Mouse (Mus musculus): ENCODE results near the gene Gm13277. TPM values are rescaled to one million over a fixed set of nuclear protein-coding genes. Genes with fewer than 3 reads are reported as not detected.

Gene Gm13277
- polyA plus RNA-seq, 1 experiment from 2014 or later = not detected

Other genes starting within 250 kb of the Gm13277 start
- not detected in 2 replicates for gene Ifna15, start 230.4 kb upstream of the Gm13277 start, polyA plus RNA-seq (2015; fragmentation: Nextera tagmentation; extraction: Ambion mirVana)
- not detected in 2 replicates for gene Ifna14, start 216.8 kb upstream of the Gm13277 start, polyA plus RNA-seq (2015; fragmentation: Nextera tagmentation; extraction: Ambion mirVana)
- not detected in 2 replicates for gene Ifna9, start 196.2 kb upstream of the Gm13277 start, polyA plus RNA-seq (2015; fragmentation: Nextera tagmentation; extraction: Ambion mirVana)
- not detected in 2 replicates for gene Ifna12, start 185.3 kb upstream of the Gm13277 start, polyA plus RNA-seq (2015; fragmentation: Nextera tagmentation; extraction: Ambion mirVana)
- gene C87499, start 154.2 kb upstream of the Gm13277 start, polyA plus RNA-seq (2015; fragmentation: Nextera tagmentation; extraction: Ambion mirVana) = not detected in 2 replicates
- gene Ifna13, start 144.2 kb upstream of the Gm13277 start, polyA plus RNA-seq (2015; fragmentation: Nextera tagmentation; extraction: Ambion mirVana) = not detected in 2 replicates
- gene Ifna16, start 111.7 kb upstream of the Gm13277 start, polyA plus RNA-seq (2015; fragmentation: Nextera tagmentation; extraction: Ambion mirVana) = not detected in 2 replicates
- gene Ifna2, start 104.7 kb upstream of the Gm13277 start, polyA plus RNA-seq (2015; fragmentation: Nextera tagmentation; extraction: Ambion mirVana) = not detected in 2 replicates
- not detected in 2 replicates for gene Ifnab, start 97.3 kb upstream of the Gm13277 start, polyA plus RNA-seq (2015; fragmentation: Nextera tagmentation; extraction: Ambion mirVana)
- 0.43 and 0.80 TPM in 2 replicates for gene Gm26566, start 66.8 kb upstream of the Gm13277 start, polyA plus RNA-seq (2015; fragmentation: Nextera tagmentation; extraction: Ambion mirVana)
- gene Klhl9, start 66.2 kb upstream of the Gm13277 start, polyA plus RNA-seq (2015; fragmentation: Nextera tagmentation; extraction: Ambion mirVana) = 46.9 and 55.5 TPM in 2 replicates
- not detected in 2 replicates for gene Gm13271, start 33.8 kb upstream of the Gm13277 start, polyA plus RNA-seq (2015; fragmentation: Nextera tagmentation; extraction: Ambion mirVana)
- gene Gm13283, start 28.5 kb upstream of the Gm13277 start, polyA plus RNA-seq (2015; fragmentation: Nextera tagmentation; extraction: Ambion mirVana) = 0.28 TPM in 1 of 2 replicates, not detected in the other
- 0.35 TPM in 1 of 2 replicates, not detected in the other for gene Gm13290, start 14.8 kb upstream of the Gm13277 start, polyA plus RNA-seq (2015; fragmentation: Nextera tagmentation; extraction: Ambion mirVana)
- gene Gm13289, start 11.7 kb upstream of the Gm13277 start, polyA plus RNA-seq (2015; fragmentation: Nextera tagmentation; extraction: Ambion mirVana) = not detected in 2 replicates
- not detected in 2 replicates for gene Gm13272, start 8.8 kb upstream of the Gm13277 start, polyA plus RNA-seq (2015; fragmentation: Nextera tagmentation; extraction: Ambion mirVana)
- gene Ifnz, start 6.5 kb upstream of the Gm13277 start, polyA plus RNA-seq (2015; fragmentation: Nextera tagmentation; extraction: Ambion mirVana) = not detected in 2 replicates
- not detected in 2 replicates for gene Gm13276, start 2.9 kb upstream of the Gm13277 start, polyA plus RNA-seq (2015; fragmentation: Nextera tagmentation; extraction: Ambion mirVana)
- gene Gm13278, start 2.9 kb downstream of the Gm13277 start, polyA plus RNA-seq (2015; fragmentation: Nextera tagmentation; extraction: Ambion mirVana) = not detected in 2 replicates
- not detected in 2 replicates for gene Gm13275, start 5.9 kb downstream of the Gm13277 start, polyA plus RNA-seq (2015; fragmentation: Nextera tagmentation; extraction: Ambion mirVana)
- not detected in 2 replicates for gene Gm13279, start 8.8 kb downstream of the Gm13277 start, polyA plus RNA-seq (2015; fragmentation: Nextera tagmentation; extraction: Ambion mirVana)
- 0.70 and 1.2 TPM in 2 replicates for gene Gm13285, start 11.0 kb downstream of the Gm13277 start, polyA plus RNA-seq (2015; fragmentation: Nextera tagmentation; extraction: Ambion mirVana)
- gene Gm13287, start 14.6 kb downstream of the Gm13277 start, polyA plus RNA-seq (2015; fragmentation: Nextera tagmentation; extraction: Ambion mirVana) = not detected in 2 replicates
- not detected in 2 replicates for gene Gm13288, start 16.9 kb downstream of the Gm13277 start, polyA plus RNA-seq (2015; fragmentation: Nextera tagmentation; extraction: Ambion mirVana)
- not detected in 2 replicates for gene Ifna7, start 27.6 kb downstream of the Gm13277 start, polyA plus RNA-seq (2015; fragmentation: Nextera tagmentation; extraction: Ambion mirVana)
- gene Ifna11, start 31.3 kb downstream of the Gm13277 start, polyA plus RNA-seq (2015; fragmentation: Nextera tagmentation; extraction: Ambion mirVana) = not detected in 2 replicates
- not detected in 2 replicates for gene Ifna6, start 38.8 kb downstream of the Gm13277 start, polyA plus RNA-seq (2015; fragmentation: Nextera tagmentation; extraction: Ambion mirVana)
- gene Ifna5, start 46.9 kb downstream of the Gm13277 start, polyA plus RNA-seq (2015; fragmentation: Nextera tagmentation; extraction: Ambion mirVana) = not detected in 2 replicates
- not detected in 2 replicates for gene Ifna4, start 53.2 kb downstream of the Gm13277 start, polyA plus RNA-seq (2015; fragmentation: Nextera tagmentation; extraction: Ambion mirVana)
- not detected in 2 replicates for gene Ifna1, start 61.5 kb downstream of the Gm13277 start, polyA plus RNA-seq (2015; fragmentation: Nextera tagmentation; extraction: Ambion mirVana)
- gene Ifne, start 91.6 kb downstream of the Gm13277 start, polyA plus RNA-seq (2015; fragmentation: Nextera tagmentation; extraction: Ambion mirVana) = not detected in 2 replicates